Mouse (Mus musculus) cerebral cortex, adult 2 months (tissue): ENCODE results near the gene Gm1140.

Experiments used
- WGBS: fragments of 180-500 bp; shearing (Covaris S2); methylation state at CpG from one replicate; pipeline ENCODE4 v1.1.7; 2018; 5-methylcytosine and 5-hydroxymethylcytosine counted together

The Gm1140 gene

DNA sequence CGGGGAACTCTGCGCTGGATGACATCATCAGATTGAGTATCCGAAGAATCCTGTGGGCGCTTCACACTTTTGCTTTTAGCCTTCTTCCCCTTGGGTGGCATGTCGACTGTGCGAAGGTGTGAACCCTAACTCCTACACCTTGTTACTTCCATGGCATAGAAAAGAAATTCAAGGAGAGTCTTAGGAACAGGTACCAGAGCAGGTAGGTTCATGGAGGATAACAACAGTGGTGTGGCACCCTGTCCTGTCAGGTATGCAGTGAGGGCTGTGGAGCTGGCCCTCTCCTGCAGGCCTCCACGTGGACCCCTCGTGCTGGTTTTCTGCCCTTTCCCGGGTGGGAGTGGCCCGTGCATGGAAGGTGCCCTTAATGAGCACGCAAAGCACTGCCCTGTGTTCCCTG is at the start of gene Gm1140:
Gm1140 (minus strand) TSS at position 101 of the 400 bp plus-strand sequence.
- WGBS, result 69% methylated on average over 4 of the region's 11 CpGs

DNA sequence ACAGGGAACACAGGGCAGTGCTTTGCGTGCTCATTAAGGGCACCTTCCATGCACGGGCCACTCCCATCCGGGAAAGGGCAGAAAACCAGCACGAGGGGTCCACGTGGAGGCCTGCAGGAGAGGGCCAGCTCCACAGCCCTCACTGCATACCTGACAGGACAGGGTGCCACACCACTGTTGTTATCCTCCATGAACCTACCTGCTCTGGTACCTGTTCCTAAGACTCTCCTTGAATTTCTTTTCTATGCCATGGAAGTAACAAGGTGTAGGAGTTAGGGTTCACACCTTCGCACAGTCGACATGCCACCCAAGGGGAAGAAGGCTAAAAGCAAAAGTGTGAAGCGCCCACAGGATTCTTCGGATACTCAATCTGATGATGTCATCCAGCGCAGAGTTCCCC is 2.0 kb upstream of the Gm1140 start, which contains the start of gene Gm14692:
Gm14692 (plus strand) TSS at position 301 of the 400 bp plus-strand sequence.
- WGBS, result 73% methylated on average over 2 of the region's 10 CpGs
